Mouse (Mus musculus) limb, embryonic 15.5 days (tissue): ENCODE measurements around the gene 4930469K13Rik. TPM values are rescaled to one million over a fixed set of nuclear protein-coding genes. Genes with fewer than 3 reads are reported as not detected.

Experiments used
- ATAC-seq: fragments of 200-750 bp; cut with Nextera tagmentation; 2 replicates; pipeline ENCODE4 v1.8.0; 2017; ENCODE audit warnings: low read depth, moderate TSS enrichment; ENCODE audit not compliant: insufficient number of reproducible peaks, low FRiP score, low TSS enrichment
- H3K27ac ChIP-seq: fragments of 300-500 bp; sonication (generic); 2 replicates; pipeline ENCODE4 v1.5.1; 2015; ENCODE audit warnings: moderate library complexity, mild to moderate bottlenecking, inconsistent platforms
- H3K27me3 ChIP-seq: fragments of 300-500 bp; sonication (generic); 2 replicates; pipeline ENCODE4 v1.6.1; 2015; ENCODE audit warnings: inconsistent platforms
- H3K36me3 ChIP-seq: fragments of 300-500 bp; sonication (generic); 2 replicates; pipeline ENCODE4 v1.6.1; 2015; ENCODE audit warnings: inconsistent platforms
- H3K4me1 ChIP-seq: fragments of 300-500 bp; sonication (generic); 2 replicates; pipeline ENCODE4 v1.6.1; 2015; ENCODE audit warnings: inconsistent platforms
- H3K4me2 ChIP-seq: fragments of 300-500 bp; sonication (generic); 2 replicates; pipeline ENCODE4 v1.6.1; 2015; ENCODE audit warnings: mild to moderate bottlenecking, inconsistent platforms
- H3K4me3 ChIP-seq: fragments of 300-500 bp; sonication (generic); 2 replicates; pipeline ENCODE4 v1.5.1; 2015; ENCODE audit warnings: mild to moderate bottlenecking, inconsistent platforms
- H3K9ac ChIP-seq: fragments of 300-500 bp; sonication (generic); 2 replicates; pipeline ENCODE4 v1.6.1; 2015; ENCODE audit warnings: inconsistent platforms
- H3K9me3 ChIP-seq: fragments of 300-500 bp; sonication (generic); 2 replicates; pipeline ENCODE4 v1.6.1; 2016; ENCODE audit warnings: inconsistent platforms
- WGBS: fragments of 180-500 bp; shearing (Covaris S2); methylation state at CpG from one replicate; pipeline ENCODE4 v1.1.7; 2015; 5-methylcytosine and 5-hydroxymethylcytosine counted together
- polyA plus RNA-seq: library from polyadenylated mRNA; unstranded; fragments of >200 nt; fragmentation: Nextera tagmentation; extraction: Ambion mirVana; gene quantifications from 2 replicates; pipeline ENCODE4 v1.2.1, GENCODE M21; 2015

The 4930469K13Rik gene
- polyA plus RNA-seq, 1 experiment from 2014 or later: 0.44 TPM

- H3K27ac ChIP-seq: no peak overlapping the region
- H3K27me3 ChIP-seq: 0 out of 2 replicates have a peak, but pooled peaks cover 6% of the 10 kb centered on the region
- H3K4me2 ChIP-seq: no peak overlapping the region
- no peak overlapping the region for H3K4me3 ChIP-seq
- ATAC-seq: no peak
- H3K9me3 ChIP-seq: no peaks in the 10 kb centered on the region
- H3K4me1 ChIP-seq: peaks cover 4% of the 10 kb centered on the region; the same call in 1 of the 2 replicates
- WGBS: 60% methylated on average over 10 of the region's 10 CpGs
- no peaks in the 10 kb centered on the region for H3K36me3 ChIP-seq
- no peak overlapping the region for H3K9ac ChIP-seq
Measured at GRCm38 (mm10) chr11:33998244-33998643, 100.1 kb downstream of the 4930469K13Rik start.

GRCm38 (mm10) chr11:33993496-33993895 lies 104.9 kb downstream of the 4930469K13Rik start:
- Histone ChIP-seq H3K9ac (no peak overlapping the region), H3K4me2 (peak overlapping the region; percentile 37; the same call in 1 of the 2 replicates), H3K9me3 (no peaks in the 10 kb centered on the region), H3K36me3 (no peaks in the 10 kb centered on the region), H3K4me3 (no peak overlapping the region), H3K27me3 (peaks cover 12% of the 10 kb centered on the region; the same call in 1 of the 2 replicates), H3K4me1 (peaks cover 11% of the 10 kb centered on the region), H3K27ac (no peak overlapping the region)
- ATAC-seq: no peak
- 51% methylated on average over 5 of the region's 5 CpGs for WGBS

GRCm38 (mm10) chr11:33992938-33993337 lies 105.4 kb downstream of the 4930469K13Rik start, which contains the start of gene Kcnip1:
Gene Kcnip1 (minus strand): TSS chr11:33993152.
- H3K4me2 ChIP-seq: peak within 1 kb of the TSS; percentile 37
- H3K27ac ChIP-seq: no peak within 1 kb of the TSS
- 0 out of 2 replicates have a peak within 1 kb of the TSS, but pooled peaks have one; percentile 4 for H3K9ac ChIP-seq
- peak within 1 kb of the TSS; percentile 10; the same call in 1 of the 2 replicates for H3K4me3 ChIP-seq
- ATAC-seq: no peak
- 13% methylated on average over 12 of the region's 12 CpGs for WGBS
- no peaks in the 10 kb centered on the region for H3K36me3 ChIP-seq
- peaks cover 12% of the 10 kb centered on the region; the same call in 1 of the 2 replicates for H3K27me3 ChIP-seq
- H3K9me3 ChIP-seq: no peaks in the 10 kb centered on the region
- H3K4me1 ChIP-seq: peaks cover 11% of the 10 kb centered on the region

GRCm38 (mm10) chr11:33990002-33990401 lies 108.4 kb downstream of the 4930469K13Rik start:
- WGBS: 71% methylated on average over 5 of the region's 5 CpGs
- ATAC-seq: no peak
- no peak overlapping the region for H3K27ac ChIP-seq
- peaks cover 10% of the 10 kb centered on the region; the same call in 1 of the 2 replicates for H3K27me3 ChIP-seq
- H3K4me2 ChIP-seq: no peak overlapping the region
- H3K4me1 ChIP-seq: peaks cover 11% of the 10 kb centered on the region
- H3K9ac ChIP-seq: no peak overlapping the region
- no peaks in the 10 kb centered on the region for H3K36me3 ChIP-seq
- H3K9me3 ChIP-seq: no peaks in the 10 kb centered on the region
- no peak overlapping the region for H3K4me3 ChIP-seq

GRCm38 (mm10) chr11:33986525-33986924 lies 111.8 kb downstream of the 4930469K13Rik start:
- Histone ChIP-seq H3K4me1 (no peaks in the 10 kb centered on the region), H3K4me2 (no peak overlapping the region), H3K27ac (no peak overlapping the region), H3K9me3 (no peaks in the 10 kb centered on the region), H3K27me3 (0 out of 2 replicates have a peak, but pooled peaks cover 6% of the 10 kb centered on the region), H3K4me3 (no peak overlapping the region), H3K36me3 (no peaks in the 10 kb centered on the region), H3K9ac (no peak overlapping the region)
- 80% methylated on average over 2 of the region's 2 CpGs for WGBS
- ATAC-seq: no peak

DNA sequence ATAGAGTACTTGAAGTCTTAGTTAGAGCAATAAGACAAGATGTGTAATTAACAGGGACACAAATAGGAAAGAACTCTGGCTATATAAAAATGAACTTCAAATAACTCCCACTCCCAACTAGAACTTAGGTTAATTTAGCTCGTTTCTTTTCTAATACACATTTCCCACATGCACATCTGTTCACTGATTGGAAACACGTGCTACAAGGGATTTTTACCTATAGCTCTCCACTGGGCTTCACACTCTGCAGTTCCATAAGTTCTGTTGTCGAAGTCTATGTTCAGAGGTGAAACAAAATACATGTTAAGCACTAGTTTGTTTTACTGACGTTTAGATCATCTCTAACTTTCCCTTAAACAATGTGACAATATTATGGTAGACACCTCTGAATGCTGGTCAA lies 118.2 kb downstream of the 4930469K13Rik start:
- no peak overlapping the region for H3K4me3 ChIP-seq
- H3K27me3 ChIP-seq: no peaks in the 10 kb centered on the region
- no peaks in the 10 kb centered on the region for H3K9me3 ChIP-seq
- H3K27ac ChIP-seq: no peak overlapping the region
- no peak for ATAC-seq
- 28% methylated on average over 4 of the region's 4 CpGs for WGBS
- H3K4me2 ChIP-seq: no peak overlapping the region
- H3K36me3 ChIP-seq: no peaks in the 10 kb centered on the region
- H3K9ac ChIP-seq: no peak overlapping the region
- H3K4me1 ChIP-seq: no peaks in the 10 kb centered on the region

- no peak overlapping the region for H3K27ac ChIP-seq
- no peak overlapping the region for H3K4me2 ChIP-seq
- ATAC-seq: no peak
- no peaks in the 10 kb centered on the region for H3K27me3 ChIP-seq
- no peak overlapping the region for H3K4me3 ChIP-seq
- H3K4me1 ChIP-seq: 0 out of 2 replicates have a peak, but pooled peaks cover 2% of the 10 kb centered on the region
- 83% methylated on average over 2 of the region's 2 CpGs for WGBS
- H3K9me3 ChIP-seq: no peaks in the 10 kb centered on the region
- H3K36me3 ChIP-seq: no peaks in the 10 kb centered on the region
- H3K9ac ChIP-seq: no peak overlapping the region
Measured at GRCm38 (mm10) chr11:33975121-33975520, 123.2 kb downstream of the 4930469K13Rik start.

DNA sequence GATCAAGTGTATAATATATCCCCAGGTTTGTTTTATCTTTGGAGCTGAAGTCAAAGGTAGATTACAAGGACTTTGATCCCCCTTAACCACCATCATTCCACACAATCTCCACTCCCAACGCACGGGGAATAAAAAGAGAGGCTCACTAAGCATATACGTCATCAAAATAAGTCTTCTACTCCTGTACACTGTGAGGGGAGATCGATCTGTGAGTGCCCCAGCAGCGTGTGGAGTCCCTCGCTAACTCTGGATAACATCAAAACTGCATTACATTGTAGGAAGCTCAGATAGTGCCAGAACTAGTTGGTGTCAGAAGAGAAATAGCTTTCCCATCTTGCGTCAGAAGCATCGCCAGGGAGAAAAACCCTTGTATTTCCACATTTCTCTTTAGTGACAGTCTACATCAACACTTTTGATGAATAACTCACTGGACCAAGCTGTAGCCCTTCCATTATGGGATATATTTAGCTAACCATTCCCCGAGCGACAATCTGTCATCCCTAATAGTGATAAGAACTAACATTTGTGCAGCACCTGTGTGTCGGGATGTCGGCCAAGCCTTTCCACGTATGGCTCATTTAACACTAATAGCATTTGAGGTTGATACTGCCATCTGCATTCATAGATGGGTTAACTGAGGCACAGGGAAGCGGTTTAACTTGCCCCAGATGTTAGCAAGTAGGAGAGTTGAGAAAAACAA lies 123.9 kb downstream of the 4930469K13Rik start:
- Histone ChIP-seq H3K4me3 (no peak overlapping the region), H3K27me3 (no peaks in the 10 kb centered on the region), H3K9me3 (no peaks in the 10 kb centered on the region), H3K36me3 (no peaks in the 10 kb centered on the region), H3K27ac (no peak overlapping the region), H3K4me2 (no peak overlapping the region), H3K4me1 (peaks cover 7% of the 10 kb centered on the region; the same call in 1 of the 2 replicates), H3K9ac (no peak overlapping the region)
- ATAC-seq: no peak
- 69% methylated on average over 14 of the region's 14 CpGs for WGBS

- Histone ChIP-seq H3K27ac (no peak overlapping the region), H3K4me3 (no peak overlapping the region), H3K4me2 (no peak overlapping the region), H3K9me3 (no peaks in the 10 kb centered on the region), H3K36me3 (no peaks in the 10 kb centered on the region), H3K27me3 (no peaks in the 10 kb centered on the region), H3K4me1 (peaks cover 18% of the 10 kb centered on the region; the same call in 1 of the 2 replicates), H3K9ac (no peak overlapping the region)
- no peak for ATAC-seq
- 79% methylated on average over 7 of the region's 7 CpGs for WGBS
Measured at GRCm38 (mm10) chr11:33972114-33972513, 126.2 kb downstream of the 4930469K13Rik start.

DNA sequence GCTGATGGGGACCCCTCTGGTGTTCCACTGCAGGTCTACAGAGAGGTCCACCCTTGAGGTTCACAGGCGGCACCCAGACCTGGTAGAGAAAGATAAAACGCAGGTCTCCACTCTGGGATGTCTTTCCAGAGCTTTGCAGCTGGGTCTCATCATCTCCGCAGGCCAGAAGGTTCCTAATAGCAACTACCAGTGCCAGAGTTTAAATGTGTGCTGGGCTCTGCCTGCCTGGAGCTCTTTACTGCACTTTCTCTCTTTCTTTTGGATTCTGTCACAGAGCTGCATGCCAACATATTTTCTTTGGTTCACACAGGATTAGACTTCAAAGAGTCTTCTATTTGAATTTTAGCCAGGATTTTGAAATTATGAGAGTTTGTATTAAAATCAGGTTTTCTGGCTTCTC lies 129.2 kb downstream of the 4930469K13Rik start:
- Histone ChIP-seq H3K27ac (peak overlapping the region; percentile 43; the same call in 1 of the 2 replicates), H3K4me2 (no peak overlapping the region), H3K27me3 (no peaks in the 10 kb centered on the region), H3K4me3 (no peak overlapping the region), H3K9ac (no peak overlapping the region), H3K9me3 (no peaks in the 10 kb centered on the region), H3K36me3 (no peaks in the 10 kb centered on the region), H3K4me1 (peaks cover 18% of the 10 kb centered on the region; the same call in 1 of the 2 replicates)
- ATAC-seq: no peak
- 49% methylated on average over 3 of the region's 3 CpGs for WGBS

DNA sequence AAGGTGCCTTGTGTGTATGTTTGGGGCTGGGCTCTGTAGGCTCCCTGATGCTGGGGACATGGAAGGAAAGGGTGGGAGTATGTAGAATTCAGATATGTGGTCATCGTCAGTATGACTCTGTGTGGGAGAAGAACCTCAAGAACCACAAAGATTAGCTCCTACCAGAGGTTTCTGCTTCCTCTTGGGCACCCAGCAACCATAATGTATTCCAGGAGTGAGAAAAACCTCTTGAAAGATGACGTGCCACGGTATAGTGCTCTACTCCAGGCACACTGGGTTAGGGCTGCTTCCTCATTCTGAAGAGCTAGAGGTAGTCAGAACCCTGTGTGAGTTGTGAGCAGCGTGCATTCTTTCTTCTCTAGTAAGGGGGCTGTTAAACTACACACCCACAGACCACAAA lies 130.6 kb downstream of the 4930469K13Rik start:
- Histone ChIP-seq H3K9me3 (no peaks in the 10 kb centered on the region), H3K9ac (no peak overlapping the region), H3K27ac (no peak overlapping the region), H3K4me1 (peaks cover 18% of the 10 kb centered on the region; the same call in 1 of the 2 replicates), H3K4me3 (no peak overlapping the region), H3K27me3 (no peaks in the 10 kb centered on the region), H3K4me2 (no peak overlapping the region), H3K36me3 (no peaks in the 10 kb centered on the region)
- ATAC-seq: no peak
- WGBS: 68% methylated on average over 4 of the region's 4 CpGs

DNA sequence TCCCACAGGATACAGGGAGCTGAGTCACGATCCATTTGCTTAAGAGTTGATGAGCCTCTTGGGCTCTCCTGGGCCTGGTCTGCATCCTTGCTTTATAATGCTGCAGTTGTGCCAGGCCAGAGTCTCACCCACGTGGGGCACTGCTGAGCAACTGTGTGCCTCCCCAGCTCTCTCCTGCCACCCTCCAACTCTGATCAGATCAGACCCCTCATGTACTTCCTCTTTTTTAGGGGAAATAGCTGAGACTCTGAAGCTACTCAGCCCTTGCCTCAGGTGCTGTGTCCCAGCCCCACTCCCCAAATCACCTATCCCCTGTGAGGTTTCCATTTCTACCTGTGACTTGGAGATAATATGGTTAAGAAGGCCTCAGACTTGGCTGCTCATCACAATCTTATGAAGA lies 133.0 kb downstream of the 4930469K13Rik start:
- ATAC-seq: no peak
- Histone ChIP-seq H3K36me3 (no peaks in the 10 kb centered on the region), H3K9me3 (no peaks in the 10 kb centered on the region), H3K4me3 (no peak overlapping the region), H3K27ac (no peak overlapping the region), H3K27me3 (no peaks in the 10 kb centered on the region), H3K9ac (no peak overlapping the region), H3K4me2 (no peak overlapping the region), H3K4me1 (peaks cover 16% of the 10 kb centered on the region; the same call in 1 of the 2 replicates)
- WGBS: 57% methylated on average over 2 of the region's 2 CpGs
